Mouse (Mus musculus) natural killer cell, adult 2 months (primary cell): ENCODE measurements around the gene Rab11fip3.
"Not testable (repeated sequence)": the region's sequence is repeated elsewhere in the genome, so short reads cannot be mapped to it uniquely, and the experiment has no call there.

Experiments used
- DNase-seq, 2 experiments: peaks; one replicate each; pipeline ENCODE4 v3.0.0; 2022; ENCODE audit warnings: low spot score in 2 of 2

Rab11fip3 gene

DNA sequence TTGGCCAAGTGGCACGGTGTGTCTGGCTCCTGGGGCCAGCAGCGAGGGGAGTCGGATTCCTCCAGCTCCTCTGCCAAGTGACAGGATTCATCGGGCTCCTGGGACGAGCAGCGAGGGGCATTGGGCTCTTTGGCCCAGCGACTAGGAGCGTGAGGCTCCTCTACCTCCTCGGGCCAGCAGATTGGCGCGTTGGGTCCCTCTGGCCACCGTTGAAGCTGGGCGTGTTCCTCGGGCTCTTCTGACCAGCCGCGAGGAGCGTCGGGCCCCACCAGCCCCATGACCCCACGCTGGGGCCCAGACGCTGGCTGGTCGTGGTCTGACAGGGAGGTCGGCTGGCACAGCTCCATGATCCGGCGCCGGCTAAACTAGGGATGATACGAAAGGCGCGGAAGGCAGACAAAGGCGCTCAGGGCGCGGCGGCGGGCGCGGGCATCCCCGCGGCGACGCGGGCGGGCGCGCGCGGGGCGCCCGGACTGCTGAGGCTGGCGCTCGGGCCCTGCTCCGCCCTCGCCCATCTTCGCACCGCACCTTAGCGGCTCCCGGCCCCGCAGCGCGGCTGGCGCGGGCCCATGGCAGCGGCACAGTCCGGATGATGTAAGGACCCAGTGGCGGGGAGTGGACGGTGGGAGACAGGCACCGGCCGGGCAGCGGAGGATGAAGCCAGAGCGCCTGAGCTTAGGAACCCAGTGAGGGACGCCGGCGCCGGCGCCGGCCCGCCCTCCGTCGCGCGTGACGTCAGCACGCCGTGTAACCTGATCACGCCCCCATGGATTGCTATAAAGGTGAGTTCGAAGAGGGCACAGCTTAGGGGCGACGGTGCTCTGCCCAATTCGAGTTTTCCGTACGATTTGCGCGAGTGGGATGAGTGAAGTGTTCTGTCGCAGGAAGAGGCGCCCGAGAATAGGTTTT, at the start of gene Rab11fip3:
Gene Rab11fip3 (minus strand): TSS at position 725 of the 909 bp plus-strand sequence.
- DNase-seq = peak; percentile 58 to 65

DNA sequence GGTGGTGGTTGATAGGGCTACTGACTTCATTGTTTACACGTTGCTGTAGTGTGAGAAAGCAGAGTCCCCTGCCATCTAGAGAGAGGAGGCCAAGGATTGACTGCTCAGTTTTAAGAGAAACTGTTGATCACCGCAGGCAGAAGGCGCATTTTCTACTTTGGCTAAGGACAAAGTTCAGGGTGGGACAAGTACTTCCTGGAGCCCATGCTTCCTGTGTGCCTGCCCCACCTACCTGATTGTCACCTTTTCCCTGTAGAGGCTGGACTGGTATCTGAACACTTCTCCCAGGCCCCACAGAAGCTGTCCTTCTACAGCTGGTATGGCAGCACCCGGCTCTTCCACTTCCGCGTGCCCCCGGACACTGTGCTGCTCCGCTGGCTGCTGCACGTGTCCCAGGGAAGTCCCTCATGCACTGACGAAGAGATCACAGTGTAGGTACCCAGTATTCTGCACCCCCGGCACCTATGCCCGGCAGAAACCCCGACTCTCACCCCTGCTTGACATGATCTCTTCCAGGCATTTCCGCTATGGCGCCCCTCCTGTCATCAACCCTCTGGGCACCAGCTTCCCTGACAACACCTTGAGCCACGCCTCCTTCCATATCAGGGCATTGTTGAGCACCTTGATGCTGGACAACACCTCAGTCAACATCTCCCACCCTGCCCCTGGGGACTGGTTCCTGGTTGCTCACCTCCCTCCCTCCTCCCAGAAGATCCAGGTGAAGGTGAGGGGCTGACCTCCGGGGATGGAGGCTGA, 47.3 kb upstream of the Rab11fip3 start:
- DNase-seq = no peak

DNA sequence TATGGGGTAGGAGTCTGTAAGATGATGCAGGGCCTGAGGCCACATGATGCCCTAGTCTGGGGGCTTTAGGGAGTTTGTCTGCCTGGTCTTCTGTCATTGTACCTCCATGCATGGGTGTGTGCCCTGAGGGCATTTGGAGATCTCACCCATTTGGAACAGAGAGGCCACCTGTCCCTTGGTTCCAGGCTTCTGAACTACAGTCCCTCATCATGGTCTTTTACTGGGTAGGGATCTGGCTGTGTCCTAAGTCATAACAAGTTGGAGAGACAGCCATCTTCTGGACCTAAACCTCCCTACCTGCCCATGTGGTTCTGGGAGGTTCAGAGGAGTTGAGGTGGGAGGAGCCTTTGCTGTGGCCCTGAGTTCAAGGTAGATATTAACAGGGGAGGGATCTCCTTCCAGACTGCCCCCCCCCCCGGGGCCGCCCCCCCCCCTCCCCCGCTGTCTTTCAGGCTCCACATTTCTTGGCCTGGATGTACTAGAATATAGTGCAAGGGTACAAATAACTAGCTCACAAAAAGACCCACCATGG, 46.7 kb upstream of the Rab11fip3 start:
- DNase-seq = no peak

DNA sequence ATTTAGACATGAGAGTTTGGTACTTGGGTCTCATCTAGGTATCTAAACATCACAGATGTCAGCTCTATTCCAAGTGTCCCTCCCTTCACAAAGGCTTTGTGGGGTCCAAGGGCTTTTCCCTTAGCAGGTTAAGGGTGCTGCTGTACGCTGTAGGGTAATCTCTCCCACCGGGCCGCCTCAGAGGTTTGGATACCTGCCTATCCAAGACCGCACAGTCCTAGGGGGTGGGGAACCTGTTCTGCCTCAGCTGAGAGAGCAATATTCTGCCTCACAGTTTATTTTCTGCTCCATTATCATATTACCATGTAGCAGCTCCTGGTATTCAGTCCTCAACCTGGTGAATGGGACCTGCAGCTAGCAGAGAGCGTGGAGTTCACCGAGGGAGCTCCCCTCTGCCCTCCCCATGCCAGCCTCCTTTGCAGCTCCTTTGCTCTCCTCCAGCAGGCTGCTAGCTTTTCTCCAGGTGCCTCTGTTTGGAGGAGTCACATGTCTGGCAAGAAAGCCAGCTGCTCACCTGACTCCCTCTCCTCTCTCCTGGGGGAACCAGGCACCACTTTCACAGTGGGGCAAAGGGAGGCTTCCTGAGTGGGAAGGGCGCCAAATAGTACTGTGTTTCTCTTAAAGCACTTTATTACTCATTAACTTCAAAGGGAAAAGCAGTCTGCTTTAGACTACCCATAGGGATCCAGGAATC, 46.0 kb upstream of the Rab11fip3 start:
- no peak for DNase-seq

DNA sequence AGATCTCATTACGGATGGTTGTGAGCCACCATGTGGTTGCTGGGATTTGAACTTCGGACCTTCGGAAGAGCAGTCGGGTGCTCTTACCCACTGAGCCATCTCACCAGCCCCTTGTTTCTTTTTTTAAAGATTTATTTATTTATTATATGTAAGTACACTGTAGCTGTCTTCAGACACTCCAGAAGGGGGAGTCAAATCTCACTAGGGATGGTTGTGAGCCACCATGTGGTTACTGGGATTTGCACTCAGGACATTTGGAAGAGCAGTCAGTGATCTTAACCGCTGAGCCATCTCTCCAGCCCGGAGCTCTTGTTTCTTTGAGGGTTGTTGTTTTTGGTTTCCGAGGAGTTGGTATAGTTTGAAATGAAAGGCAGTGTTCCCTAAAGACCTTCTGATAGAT, 45.1 kb upstream of the Rab11fip3 start:
- DNase-seq = not testable (repeated sequence)

DNA sequence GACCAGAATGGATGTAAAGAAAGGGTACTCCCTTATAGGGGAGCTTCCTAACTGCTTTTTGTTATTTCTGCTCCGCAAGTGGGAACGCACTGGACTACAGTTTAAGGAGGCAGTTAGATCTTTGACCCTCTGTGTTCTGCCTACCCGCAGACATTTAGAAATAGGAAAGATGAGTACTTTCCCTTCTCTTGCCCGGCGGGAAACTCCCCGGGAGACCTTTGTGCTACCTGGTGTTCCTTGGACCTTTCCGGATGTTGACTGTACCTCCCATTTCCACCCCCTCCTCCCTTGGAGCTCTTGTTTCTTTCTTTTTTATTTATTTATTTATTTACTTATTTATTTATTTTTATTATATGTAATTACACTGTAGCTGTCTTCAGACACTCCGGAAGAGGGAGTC, 44.7 kb upstream of the Rab11fip3 start:
- DNase-seq = no peak

DNA sequence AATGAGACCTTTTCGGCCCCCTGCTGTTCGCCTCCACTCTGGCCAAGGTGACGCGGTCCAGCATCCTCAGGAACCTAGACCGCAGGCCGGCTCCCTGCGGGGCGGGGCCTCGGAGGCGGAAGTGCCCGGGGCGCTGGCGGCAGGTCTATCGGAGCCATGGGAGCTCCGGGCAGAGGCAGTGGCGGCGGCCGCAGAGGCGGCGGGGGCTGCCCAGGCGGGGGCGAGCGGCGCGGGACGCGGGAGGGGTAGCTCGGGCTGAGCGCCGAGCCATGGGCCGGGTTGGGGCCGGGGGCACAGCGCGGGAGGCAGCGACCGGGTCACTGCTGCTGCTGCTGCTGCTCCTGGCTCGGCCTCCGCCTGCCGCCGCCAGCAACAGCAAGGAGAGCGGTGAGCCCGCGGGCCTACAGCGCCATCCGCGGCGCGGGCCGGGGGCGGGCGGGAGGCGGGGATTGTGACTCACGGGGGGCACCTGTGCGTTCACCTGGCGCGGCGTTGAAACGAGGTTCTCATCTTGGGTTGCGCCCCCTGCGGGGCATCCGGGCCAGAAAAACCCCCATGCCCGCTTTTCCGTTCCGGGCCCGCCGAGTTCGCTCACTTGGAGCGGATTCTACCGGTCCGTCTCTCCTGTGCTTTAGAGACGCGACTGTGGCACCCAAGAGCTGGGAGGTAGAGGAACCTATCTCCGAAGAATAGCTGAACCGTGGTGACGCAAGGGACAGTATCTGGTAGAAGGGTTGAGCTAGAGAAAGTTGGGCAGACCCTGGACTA, 44.0 kb upstream of the Rab11fip3 start, which contains the start of gene Tmem8:
Gene Tmem8 (plus strand): TSS at position 119 of the 768 bp plus-strand sequence.
- DNase-seq = peak; percentile 46 to 75

DNA sequence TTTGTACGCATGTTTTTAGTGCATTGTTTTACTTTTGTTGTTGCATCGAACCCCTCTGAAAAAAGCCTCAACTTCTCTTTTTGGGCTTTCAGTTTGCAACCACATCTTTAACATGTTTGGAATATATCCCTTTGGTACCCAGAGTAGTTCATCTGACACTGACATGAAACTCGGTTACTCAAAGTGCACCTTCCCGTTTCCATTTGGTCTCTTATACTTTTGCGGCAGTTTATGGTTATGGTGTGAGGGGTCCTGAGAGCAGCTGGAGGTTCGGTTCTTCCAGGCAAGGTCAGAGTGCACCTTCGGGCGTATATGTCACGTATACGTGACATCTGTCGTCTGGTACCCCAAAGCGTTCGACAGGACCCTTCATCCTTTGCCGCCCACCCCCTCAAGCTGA, 43.4 kb upstream of the Rab11fip3 start:
- no peak for DNase-seq

DNA sequence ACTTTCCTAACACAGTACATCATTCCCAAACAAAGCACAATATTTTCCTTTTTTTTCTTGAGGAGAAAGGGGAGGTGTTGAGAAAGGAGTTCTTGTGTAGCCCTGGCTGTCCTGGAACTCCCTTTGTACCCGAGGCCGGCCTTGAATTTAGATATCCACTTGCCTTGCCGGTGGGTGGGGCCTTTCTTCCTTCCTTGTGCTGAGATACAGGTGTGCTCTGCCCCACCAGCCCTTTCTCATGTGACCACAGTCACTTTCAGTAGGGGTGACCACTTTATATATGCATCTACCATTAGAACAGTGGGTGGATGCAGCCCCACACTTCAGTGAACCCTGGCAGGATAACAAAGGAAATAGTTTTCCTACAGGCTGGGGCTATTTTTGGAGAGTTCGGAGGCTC, 42.4 kb upstream of the Rab11fip3 start:
- DNase-seq = no peak

DNA sequence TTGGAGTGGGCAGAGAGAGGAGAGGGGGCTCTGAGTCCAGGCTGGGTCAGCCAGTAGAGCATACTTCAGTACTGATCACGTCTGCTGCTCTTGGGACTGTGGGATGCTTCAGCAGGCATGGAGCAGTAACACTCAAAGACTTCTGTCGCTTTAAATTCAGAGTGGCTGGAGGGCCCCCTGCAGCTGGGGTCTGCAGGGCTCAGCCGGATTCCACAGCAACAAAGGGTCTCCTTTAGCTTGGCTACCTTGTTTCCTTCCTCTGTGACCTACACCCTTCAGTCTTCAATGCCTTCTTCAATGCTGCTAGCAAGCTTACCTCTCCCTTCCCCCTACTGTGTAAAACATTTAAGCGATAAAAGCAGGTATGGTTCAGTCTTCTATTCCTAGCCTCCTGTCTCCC, 41.7 kb upstream of the Rab11fip3 start:
- DNase-seq = no peak

DNA sequence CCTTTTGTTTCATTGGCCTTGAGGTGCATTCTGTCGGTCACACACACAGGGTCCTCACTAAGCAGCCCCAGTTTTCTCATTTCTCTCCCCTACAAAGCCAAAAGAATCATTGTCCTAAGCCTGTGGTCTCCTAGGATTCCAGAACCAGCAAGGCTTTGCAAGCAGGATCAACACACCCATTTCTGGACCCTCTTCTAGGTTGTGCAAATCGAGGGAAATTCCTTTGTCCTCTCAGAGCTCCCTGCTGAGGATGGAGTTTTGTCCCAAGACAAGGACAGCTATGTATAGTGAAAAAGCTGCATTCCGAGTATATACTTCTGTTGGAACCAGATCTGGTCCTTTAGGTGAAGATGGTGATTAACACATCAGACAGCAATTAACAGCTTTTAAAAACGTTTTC, 40.8 kb upstream of the Rab11fip3 start:
- no peak for DNase-seq

DNA sequence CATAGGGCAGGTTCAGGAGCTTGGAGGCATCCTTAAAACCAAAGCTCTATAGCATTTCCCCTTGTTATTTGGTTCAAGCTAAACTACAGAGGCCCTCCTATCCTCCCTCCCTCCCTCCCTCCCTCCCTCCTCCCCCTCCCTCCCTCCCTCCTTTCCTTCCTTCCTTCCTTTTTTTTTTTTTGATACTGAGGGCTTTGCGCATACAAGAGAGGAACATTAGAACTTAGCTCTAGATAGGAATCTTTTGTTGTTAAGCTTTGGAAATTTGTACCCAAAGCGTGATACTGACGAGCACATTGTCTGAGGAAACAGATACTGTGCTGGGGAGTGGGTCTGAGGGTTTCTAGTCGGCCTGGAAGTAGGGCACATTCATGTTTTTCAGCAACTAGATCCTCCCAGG, 36.3 kb upstream of the Rab11fip3 start:
- DNase-seq = no peak

DNA sequence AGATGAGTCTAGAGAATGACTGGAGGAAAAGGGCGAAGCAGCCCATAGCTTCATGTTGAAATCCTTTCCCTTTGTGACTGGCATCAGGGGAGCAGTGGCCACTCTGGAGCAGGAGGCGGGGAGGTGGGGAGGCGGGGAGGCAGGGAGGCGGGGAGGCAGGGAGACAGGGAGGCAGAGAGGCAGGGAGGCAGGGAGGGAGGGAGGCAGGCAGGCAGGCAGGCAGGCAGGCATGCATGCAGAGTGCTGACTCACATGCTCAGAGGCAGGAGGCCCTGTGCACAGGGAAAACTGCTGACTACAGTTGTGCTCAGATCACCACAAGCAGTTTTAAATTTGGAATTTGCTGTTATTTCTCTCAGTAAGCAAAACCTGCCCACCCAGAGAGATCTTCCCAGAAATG, 32.1 kb upstream of the Rab11fip3 start:
- DNase-seq = no peak

DNA sequence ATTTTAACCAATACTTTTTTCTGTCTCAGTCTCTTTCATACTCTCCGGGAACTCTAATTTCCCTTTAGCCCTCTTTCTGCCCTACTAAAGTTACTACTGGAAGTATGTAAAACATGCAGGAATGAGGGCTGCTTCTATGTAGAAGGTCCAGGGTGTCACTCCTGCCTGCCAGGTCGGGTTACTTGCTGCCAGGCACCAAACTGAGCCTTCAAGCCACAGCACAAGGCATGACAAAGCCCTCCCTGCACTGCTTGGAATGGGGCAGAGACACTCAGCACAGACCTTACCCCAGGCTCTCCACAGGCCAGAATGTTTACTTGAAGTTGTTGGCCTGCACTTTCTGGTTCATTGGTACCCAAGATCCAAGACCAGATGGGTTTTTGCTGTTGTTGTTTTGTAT, 30.8 kb upstream of the Rab11fip3 start:
- DNase-seq = no peak

DNA sequence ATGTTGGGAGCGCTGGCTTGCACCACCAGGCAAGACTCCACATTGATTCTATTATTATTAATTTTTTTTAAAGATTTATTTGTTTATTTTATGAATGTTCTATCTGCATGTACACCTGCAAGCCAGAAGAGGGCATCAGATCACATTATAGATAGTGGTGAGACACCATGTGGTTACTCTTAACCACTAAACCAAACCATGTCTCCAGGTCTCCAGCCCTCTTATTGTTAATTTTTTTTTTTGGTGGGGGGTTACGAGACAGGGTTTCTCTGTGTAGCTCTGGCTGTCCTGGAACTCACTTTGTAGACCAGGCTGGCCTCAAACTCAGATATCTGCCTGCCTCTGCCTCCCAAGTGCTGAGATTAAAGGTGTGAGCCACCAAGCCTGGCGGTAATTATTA, 30.0 kb upstream of the Rab11fip3 start:
- not testable (repeated sequence) for DNase-seq

DNA sequence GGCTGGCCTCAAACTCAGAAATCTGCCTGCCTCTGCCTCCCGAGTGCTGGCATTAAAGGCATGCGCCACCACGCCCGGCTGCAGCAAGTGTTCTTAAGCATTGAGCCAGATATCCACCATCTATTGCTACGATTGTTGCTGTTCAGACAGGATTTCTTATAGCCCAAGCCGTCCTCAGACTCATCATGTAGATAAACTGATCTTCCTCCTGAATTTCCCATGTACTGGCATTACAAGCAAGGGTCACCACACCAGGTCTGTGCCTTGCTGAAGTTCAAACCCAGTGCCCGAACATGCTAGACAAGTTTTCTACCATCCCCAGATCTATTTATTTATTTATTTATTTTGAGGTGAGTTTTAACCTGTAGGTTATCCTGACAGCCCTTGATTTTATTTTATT, 29.1 kb upstream of the Rab11fip3 start:
- no peak for DNase-seq

DNA sequence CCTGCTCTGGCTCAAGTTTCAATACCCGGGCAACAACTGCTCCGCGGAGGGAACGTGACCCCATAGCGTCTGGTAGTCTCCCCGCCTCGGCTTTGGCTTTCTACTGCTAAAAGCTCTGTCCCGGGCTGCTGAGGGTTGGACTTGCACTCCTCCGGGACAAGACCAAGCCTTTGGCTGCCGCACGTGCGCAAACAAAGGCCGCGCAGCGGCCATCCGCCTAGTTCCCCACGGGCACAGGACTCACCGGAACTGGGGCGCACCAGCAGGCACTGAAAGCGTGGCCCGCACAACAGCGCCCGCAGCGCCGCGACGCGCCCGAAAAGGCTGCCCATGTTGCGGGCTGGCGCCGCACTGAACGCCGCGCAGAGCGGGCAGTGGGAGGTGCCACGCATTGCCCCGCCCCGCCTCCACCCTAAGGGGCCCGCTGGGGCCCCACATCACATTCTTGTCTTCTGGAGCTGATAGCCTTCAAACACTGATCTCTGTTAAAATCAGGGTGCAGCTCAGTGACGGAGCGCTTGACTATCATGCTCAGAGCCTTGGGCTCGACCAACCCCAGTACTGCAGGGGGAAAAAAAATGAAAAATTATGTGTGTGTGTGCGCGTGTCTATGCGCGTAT, 25.9 kb upstream of the Rab11fip3 start, which contains the start of gene Nme4:
Gene Nme4 (minus strand): TSS at position 482 of the 620 bp plus-strand sequence.
- peak in 1 of 2 experiments; percentile 23 for DNase-seq

DNA sequence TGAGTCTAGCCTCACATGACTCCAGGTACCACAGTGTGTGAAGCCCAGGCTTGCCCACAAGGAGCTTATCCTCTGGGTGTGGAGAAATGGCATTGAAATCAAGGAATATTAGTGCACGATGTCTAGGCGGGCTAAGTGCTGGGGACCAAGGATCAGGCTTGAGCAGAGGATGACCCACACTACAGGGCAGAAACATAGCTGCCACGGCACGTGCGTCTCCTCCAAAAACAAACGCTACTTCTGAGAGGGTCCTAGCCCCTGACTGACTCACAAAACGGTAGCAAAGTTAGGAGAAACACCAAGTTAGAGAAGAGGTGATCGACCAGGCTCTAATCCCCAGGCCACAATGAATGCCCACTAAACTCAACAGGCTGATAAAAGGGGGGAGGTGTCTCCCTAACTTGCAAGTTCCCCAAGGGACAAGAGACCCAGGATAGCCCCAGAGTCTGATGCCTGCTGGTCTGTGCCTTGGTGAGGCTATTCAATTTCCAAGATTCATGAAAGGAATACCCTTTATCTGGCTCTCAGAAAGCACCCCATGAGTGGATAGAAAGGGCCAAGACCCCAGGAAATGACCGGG, 25.3 kb upstream of the Rab11fip3 start:
- no peak for DNase-seq

DNA sequence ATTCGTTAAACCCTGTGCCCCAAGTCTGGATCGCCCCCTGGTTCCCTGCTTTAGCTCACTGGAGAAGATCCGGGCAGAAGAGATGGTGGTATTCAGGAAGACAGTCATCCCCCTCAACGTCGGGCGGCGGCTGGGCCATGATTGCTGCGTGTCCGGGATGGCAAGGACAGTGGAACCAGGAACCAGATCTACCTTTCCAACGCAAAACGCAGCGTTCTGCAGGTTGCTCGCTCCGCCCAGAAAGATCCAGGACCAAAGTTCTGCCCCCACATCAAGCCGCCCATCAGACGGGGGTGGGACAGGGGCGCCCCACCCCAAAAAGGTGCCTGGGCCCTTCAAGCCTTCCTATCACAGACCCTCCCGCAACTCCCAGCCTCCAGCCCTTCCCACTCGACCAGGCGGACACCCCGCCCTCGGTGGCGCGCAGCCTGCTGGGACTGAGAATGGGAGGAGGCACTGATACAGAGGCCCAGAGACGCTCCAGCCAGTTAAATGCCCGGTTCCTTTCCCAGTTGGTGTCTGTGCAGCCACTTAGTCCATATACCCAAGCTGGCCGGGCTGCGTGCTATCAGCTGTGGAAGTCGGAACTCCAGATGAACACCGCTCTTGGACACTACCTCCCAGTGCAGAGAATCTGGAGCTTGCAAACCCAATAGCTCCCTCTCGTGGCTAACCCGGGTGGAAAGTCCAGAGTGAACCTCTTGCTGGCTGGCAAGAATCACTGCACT, 20.7 kb upstream of the Rab11fip3 start, which contains the start of gene Decr2:
Gene Decr2 (minus strand): TSS at position 433 of the 728 bp plus-strand sequence.
- DNase-seq = peak; percentile 66 to 80
